Mouse (Mus musculus) liver, embryonic 14.5 days (tissue): Measurements from ENCODE around the gene Smarcc2. TPM values are rescaled to one million over a fixed set of nuclear protein-coding genes. Genes with fewer than 3 reads are reported as not detected.

Experiments used
- ATAC-seq: fragments of 200-750 bp; cut with Nextera tagmentation; 2 replicates; pipeline ENCODE4 v1.8.0; 2017; ENCODE audit warnings: moderate number of reproducible peaks, mild to moderate bottlenecking, moderate library complexity; ENCODE audit not compliant: insufficient read depth
- DNase-seq, 3 experiments: peaks; one replicate each; pipeline ENCODE4 v3.0.0-alpha.2; 2012 to 2013; ENCODE audit warnings: low read depth in 3 of 3, low spot score in 3 of 3
- H3K27ac ChIP-seq: fragments of 300-500 bp; sonication (generic); 2 replicates; pipeline ENCODE4 v1.5.1; 2014; ENCODE audit warnings: moderate library complexity, mild to moderate bottlenecking, control low read depth, inconsistent platforms
- H3K27me3 ChIP-seq: fragments of 300-500 bp; sonication (generic); 2 replicates; pipeline ENCODE4 v1.6.1; 2014; ENCODE audit warnings: mild to moderate bottlenecking, low read length, moderate library complexity; ENCODE audit not compliant: control insufficient read depth, insufficient read depth
- H3K36me3 ChIP-seq: fragments of 300-500 bp; sonication (generic); replicated peaks from 2 replicates; pipeline ENCODE4 v1.6.1; 2014; ENCODE audit warnings: low read depth; ENCODE audit not compliant: control insufficient read depth, insufficient read depth
- H3K4me1 ChIP-seq, 2 experiments: fragments of 200-500 bp in 1 of 2; fragments of 300-500 bp in 1 of 2; sonication (generic) in 1 of 2; replicated peaks; 2 replicates each; pipeline ENCODE4 v1.6.1; 2012 to 2014; ENCODE audit warnings: antibody characterized with exemption in 1 of 2, inconsistent platforms in 1 of 2, low read length in 1 of 2; ENCODE audit not compliant: control insufficient read depth in 2 of 2, insufficient read depth in 2 of 2
- H3K4me2 ChIP-seq: fragments of 300-500 bp; sonication (generic); 2 replicates; pipeline ENCODE4 v1.6.1; 2014; ENCODE audit warnings: low read depth, mild to moderate bottlenecking, control low read depth, moderate library complexity
- H3K4me3 ChIP-seq, 2 experiments: fragments of 200-500 bp in 1 of 2; fragments of 300-500 bp in 1 of 2; sonication (generic) in 1 of 2; 2 replicates each; pipeline ENCODE4 v1.5.1; 2012 to 2014; ENCODE audit warnings: low read depth in 2 of 2, low read length in 2 of 2, mild to moderate bottlenecking in 2 of 2, control low read depth in 1 of 2, inconsistent platforms in 1 of 2, moderate library complexity in 1 of 2; ENCODE audit not compliant: insufficient read depth in 1 of 2
- H3K9ac ChIP-seq: fragments of 300-500 bp; sonication (generic); replicated peaks from 2 replicates; pipeline ENCODE4 v1.6.1; 2014; ENCODE audit warnings: mild to moderate bottlenecking, control low read depth, moderate library complexity
- H3K9me3 ChIP-seq: fragments of 300-500 bp; sonication (generic); 2 replicates; pipeline ENCODE4 v1.6.1; 2016; ENCODE audit warnings: low read length, mixed read lengths; ENCODE audit not compliant: control insufficient read depth
- CTCF ChIP-seq: IDR thresholded peaks from 2 replicates; pipeline ENCODE4 v1.5.1; 2016; ENCODE audit warnings: antibody characterized with exemption, low read depth, control low read depth
- EP300 ChIP-seq: IDR thresholded peaks from 2 replicates; pipeline ENCODE4 v1.6.1; 2016; ENCODE audit warnings: antibody characterized with exemption, low read depth
- WGBS: fragments of 180-500 bp; shearing (Covaris S2); extraction: QIAGEN DNeasy Blood & Tissue Kit; methylation state at CpG from one replicate; pipeline ENCODE4 v1.1.7; 2014; ENCODE audit not compliant: insufficient replicate concordance; 5-methylcytosine and 5-hydroxymethylcytosine counted together
- polyA plus RNA-seq, 2 experiments: library from polyadenylated mRNA; depleted of rRNA in 1 of 2; stranded (reverse) in 1 of 2; unstranded in 1 of 2; fragments of >200 nt; fragmentation: Nextera tagmentation in 1 of 2; extraction: Ambion mirVana in 1 of 2; gene quantifications; 2 replicates each; pipeline versions ENCODE4 v1.2.1 to v1.2.3; 2012 to 2014

Smarcc2 gene
- polyA plus RNA-seq, 2 experiments = 27.7 to 29.8 TPM

- Histone ChIP-seq H3K9ac (peak overlapping the region; percentile 94), H3K4me3 (peak overlapping the region; percentile 75 to 89), H3K9me3 (no peaks in the 10 kb centered on the region), H3K27ac (peak overlapping the region; percentile 88), H3K27me3 (no peaks in the 10 kb centered on the region), H3K4me1 (peaks cover 5 to 19% of the 10 kb centered on the region in 2 experiments), H3K36me3 (peaks cover 30% of the 10 kb centered on the region), H3K4me2 (peak overlapping the region; percentile 88)
- TF ChIP-seq CTCF = no peak
- 0 out of 2 replicates have a peak, but pooled peaks have one; percentile 12 for TF ChIP-seq EP300
- ATAC-seq = peak; percentile 79
- WGBS = under 1% methylated on average over 50 of the region's 67 CpGs
- DNase-seq = peak; percentile 34 to 41 (median 39)
Measured at GRCm38 (mm10) chr10:128459409-128460269, 591 bp downstream of the Smarcc2 start.

- H3K4me2 ChIP-seq = peak overlapping the region; percentile 88
- no peaks in the 10 kb centered on the region for H3K9me3 ChIP-seq
- DNase-seq (no peak), ATAC-seq (no peak)
- WGBS = 25% methylated on average over 5 of the region's 5 CpGs
- no peaks in the 10 kb centered on the region for H3K27me3 ChIP-seq
- peak overlapping the region; percentile 94 for H3K9ac ChIP-seq
- peaks cover 35% of the 10 kb centered on the region for H3K36me3 ChIP-seq
- H3K4me1 ChIP-seq = peaks cover 5 to 14% of the 10 kb centered on the region in 2 experiments
- peak overlapping the region; percentile 75 to 86 for H3K4me3 ChIP-seq
- TF ChIP-seq EP300 = no peak
- TF ChIP-seq CTCF = no peak
- peak overlapping the region; percentile 88 for H3K27ac ChIP-seq
Measured at GRCm38 (mm10) chr10:128460270-128460630, 1.2 kb downstream of the Smarcc2 start.

GRCm38 (mm10) chr10:128474366-128474765, 15.3 kb downstream of the Smarcc2 start:
- H3K36me3 ChIP-seq = peaks cover 49% of the 10 kb centered on the region
- DNase-seq = no peak
- no peak overlapping the region for H3K27ac ChIP-seq
- no peaks in the 10 kb centered on the region for H3K9me3 ChIP-seq
- no peak overlapping the region for H3K4me3 ChIP-seq
- no peak overlapping the region for H3K9ac ChIP-seq
- H3K27me3 ChIP-seq = no peaks in the 10 kb centered on the region
- ATAC-seq = no peak
- TF ChIP-seq EP300 (no peak), CTCF (no peak)
- H3K4me1 ChIP-seq = no peaks in the 10 kb centered on the region
- WGBS = 83% methylated on average over 12 of the region's 12 CpGs
- H3K4me2 ChIP-seq = no peak overlapping the region

DNA sequence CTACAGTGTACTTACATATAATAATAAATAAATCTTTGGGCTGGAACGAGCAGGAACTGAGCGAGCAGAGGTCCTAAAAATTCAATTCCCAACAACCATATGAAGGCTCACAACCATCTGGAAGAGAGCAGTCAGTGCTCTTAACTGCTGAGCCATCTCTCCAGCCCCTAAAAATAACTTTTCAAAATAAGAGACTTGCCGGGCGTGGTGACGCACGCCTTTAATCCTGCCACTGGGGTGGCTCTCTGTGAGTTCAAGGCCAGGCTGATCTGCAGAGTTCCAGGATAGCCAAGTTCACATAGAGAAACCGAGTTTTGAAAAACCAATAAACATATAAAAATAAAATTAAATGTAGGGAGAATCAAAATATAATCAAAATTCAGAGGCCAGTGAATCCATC, 27.3 kb downstream of the Smarcc2 start:
- DNase-seq = no peak
- WGBS = 76% methylated on average over 7 of the region's 7 CpGs
- TF ChIP-seq CTCF (no peak), EP300 (no peak)
- H3K4me1 ChIP-seq = peaks cover 1 to 4% of the 10 kb centered on the region in 2 experiments; a peak in 3 of 4 replicates
- H3K27ac ChIP-seq = no peak overlapping the region
- H3K4me2 ChIP-seq = no peak overlapping the region
- no peak for ATAC-seq
- no peak overlapping the region for H3K4me3 ChIP-seq
- H3K36me3 ChIP-seq = peaks cover 75% of the 10 kb centered on the region
- H3K27me3 ChIP-seq = no peaks in the 10 kb centered on the region
- no peaks in the 10 kb centered on the region for H3K9me3 ChIP-seq
- no peak overlapping the region for H3K9ac ChIP-seq
